In the genomic region with DNA sequence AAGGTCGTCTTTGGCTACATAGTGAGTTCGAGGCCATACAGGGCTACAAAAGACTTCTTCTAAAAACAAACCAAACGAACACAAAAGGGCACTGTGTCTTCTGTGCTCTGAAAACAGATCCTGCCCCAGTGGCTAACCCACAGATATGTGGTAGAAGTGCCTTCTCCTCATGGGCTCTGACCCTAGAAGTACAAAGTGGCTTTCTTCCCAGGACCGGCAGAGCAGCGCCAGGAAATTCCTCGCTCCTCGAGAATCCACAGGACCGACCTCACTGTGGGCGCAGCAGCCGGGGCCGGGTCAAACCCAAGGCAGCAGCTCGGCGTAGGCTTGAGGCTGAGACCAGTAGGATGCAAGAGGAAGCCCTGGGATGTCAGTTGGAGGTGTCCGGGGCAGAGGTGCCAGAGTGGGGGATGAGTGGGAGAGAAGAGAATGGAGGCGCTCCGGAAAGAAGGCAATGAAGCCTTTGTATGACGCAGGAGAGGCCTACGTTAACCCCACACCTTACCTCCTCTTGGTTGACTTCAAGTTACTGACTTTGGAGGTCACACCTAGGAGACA, we compare ENCODE assay signal across 41 mouse cellular contexts. TPM values are rescaled to one million over a fixed set of nuclear protein-coding genes. Genes with fewer than 3 reads are reported as not detected.
DNase-seq lines count a peak whose midpoint lies in the region; ATAC-seq and TF ChIP-seq lines count a peak whose summit lies in the region.
"Had no signal": no experiment of that assay in that cellular context is flagged by ENCODE, and none has a peak within 500 bp of the region (broad histone marks: within the 10 kb centered on the region; RNA-seq: fewer than 3 reads in every experiment).

No protein-coding gene starts in this region.

- no peaks in the 10 kb centered on the region for H3K4me1 ChIP-seq in liver, adult 2 months (ENCODE audit: control insufficient read depth, insufficient read depth, low read length)
- peaks cover 0 to 3% of the 10 kb centered on the region in 2 experiments; a peak in 1 of 4 replicates for H3K4me1 ChIP-seq in ES-E14 (ENCODE audit: control insufficient read depth in 2 of 2, insufficient read depth in 2 of 2, low read length in 2 of 2, poor library complexity in 1 of 2)
- H3K4me1 ChIP-seq in stomach, postnatal 0 days (replicated peaks; ENCODE audit: control insufficient read depth, insufficient read depth), result no peaks in the 10 kb centered on the region
- H3K4me1 ChIP-seq: forebrain, embryonic 15.5 days; midbrain, embryonic 15.5 days; neural tube, embryonic 15.5 days; stomach, embryonic 15.5 days had no signal

- no peak for TF ChIP-seq EP300 in stomach, postnatal 0 days (optimal IDR thresholded peaks at IDR 0.05)

- no peak for TF ChIP-seq POLR2A in liver, adult 2 months (IDR thresholded peaks at IDR 0.05; ENCODE audit: extremely low read depth, insufficient read depth, low read length)

- H3K9ac ChIP-seq in liver, adult 2 months (ENCODE audit: low read depth, low read length), result no peak overlapping the region
- peak overlapping the region; percentile 29; the same call in 1 of the 2 replicates for H3K9ac ChIP-seq in ES-E14 (ENCODE audit: insufficient read depth, low read depth, low read length, poor library complexity, severe bottlenecking)
- no peak overlapping the region for H3K9ac ChIP-seq in stomach, postnatal 0 days (ENCODE audit: low read length)
- H3K9ac ChIP-seq: embryonic facial prominence, embryonic 15.5 days; forebrain, embryonic 15.5 days; hindbrain, embryonic 14.5 days; midbrain, embryonic 15.5 days; neural tube, embryonic 15.5 days; stomach, embryonic 15.5 days had no signal

- WGBS in liver, adult 2 months, result 78% methylated on average over 18 of the region's 18 CpGs
- WGBS in stomach, postnatal 0 days, result 70% methylated on average over 18 of the region's 18 CpGs

- in situ Hi-C loops in ES-E14 (cut with MboI; ENCODE audit: low sequenced_read_pairs in 2 of 2, unreplicated experiment in 2 of 2), result loop anchor here in 1 of 2 experiments (25.0 kb wide), 1 partner anchor 211 kb away; no protein-coding TSS in a partner anchor

- H3K36me3 ChIP-seq in liver, adult 2 months (ENCODE audit: control insufficient read depth, insufficient read depth, low read length), result no peaks in the 10 kb centered on the region
- no peaks in the 10 kb centered on the region for H3K36me3 ChIP-seq in ES-E14 (ENCODE audit: control insufficient read depth, insufficient read depth, low read length, poor library complexity, severe bottlenecking)
- H3K36me3 ChIP-seq in stomach, postnatal 0 days (ENCODE audit: control insufficient read depth, insufficient read depth, low read length), result no peaks in the 10 kb centered on the region
- H3K36me3 ChIP-seq: embryonic facial prominence, embryonic 15.5 days; forebrain, embryonic 10.5 days; forebrain, embryonic 15.5 days; G1E; midbrain, embryonic 15.5 days; neural tube, embryonic 15.5 days; stomach, embryonic 15.5 days had no signal

- H3K9me3 ChIP-seq in ES-E14 (ENCODE audit: control insufficient read depth, insufficient read depth, low read depth, low read length), result no peaks in the 10 kb centered on the region
- no peaks in the 10 kb centered on the region for H3K9me3 ChIP-seq in stomach, postnatal 0 days (ENCODE audit: control insufficient read depth, low read length)
- H3K9me3 ChIP-seq: embryonic facial prominence, embryonic 15.5 days; forebrain, embryonic 10.5 days; forebrain, embryonic 15.5 days; G1E; midbrain, embryonic 15.5 days; neural tube, embryonic 15.5 days; stomach, embryonic 15.5 days had no signal

- H3K27ac ChIP-seq in liver, adult 2 months (replicated peaks; ENCODE audit: insufficient read depth, low read depth, low read length), result peak overlapping the region; percentile 56; the same call in 1 of the 2 replicates
- no peak overlapping the region for H3K27ac ChIP-seq in ES-E14 (ENCODE audit: insufficient read depth, low read depth, low read length, poor library complexity, severe bottlenecking)
- H3K27ac ChIP-seq in stomach, postnatal 0 days (replicated peaks), result peak overlapping the region; percentile 58
- H3K27ac ChIP-seq: embryonic facial prominence, embryonic 15.5 days; forebrain, embryonic 10.5 days; forebrain, embryonic 15.5 days; heart, adult 2 months; hindbrain, embryonic 14.5 days; midbrain, embryonic 15.5 days; neural tube, embryonic 15.5 days; stomach, embryonic 15.5 days had no signal

- H3K79me2 ChIP-seq in liver, adult 2 months (ENCODE audit: control insufficient read depth, insufficient read depth, low read length), result no peaks in the 10 kb centered on the region

- no peak for DNase-seq in liver, adult 2 months (ENCODE audit: extremely low read depth, low read depth, low spot score)
- DNase-seq in liver (no peak), ES-E14 (ENCODE audit: low read depth, low spot score) (no peak)
- DNase-seq in Muller cell, postnatal 12 days (ENCODE audit: inconsistent ontology term), result peak; percentile 39
- DNase-seq in stomach, postnatal 0 days (ENCODE audit: low spot score), result peak; percentile 19
- DNase-seq in gastrocnemius, adult 8-10 months (ENCODE audit: low spot score in 2 of 2), result no peak
- DNase-seq: adrenal gland, postnatal 25 days; cerebellum, adult 18-20 months; cerebellum, postnatal 10 days; gastrocnemius, postnatal 36 days; heart, adult 2 months; heart, postnatal 36 days; kidney, adult 11 months; kidney, postnatal 25 days; lung, adult 18-20 months; lung, postnatal 10 days; retina, postnatal 1 day; right cerebral cortex, postnatal 14 days had no signal

- no peak for TF ChIP-seq CTCF in liver, adult 2 months (IDR thresholded peaks at IDR 0.05; ENCODE audit: low read depth, low read length)
- TF ChIP-seq CTCF in stomach, postnatal 0 days (IDR thresholded peaks at IDR 0.05; ENCODE audit: low read depth), result no peak

- no peaks in the 10 kb centered on the region for H3K27me3 ChIP-seq in liver, adult 2 months (ENCODE audit: control insufficient read depth, insufficient read depth, low read length)
- H3K27me3 ChIP-seq in stomach, postnatal 0 days (ENCODE audit: control insufficient read depth, insufficient read depth, low read length), result no peaks in the 10 kb centered on the region
- H3K27me3 ChIP-seq: embryonic facial prominence, embryonic 15.5 days; forebrain, embryonic 15.5 days; midbrain, embryonic 15.5 days; neural tube, embryonic 15.5 days; stomach, embryonic 15.5 days had no signal

- peak; percentile 61 for ATAC-seq in stomach, postnatal 0 days (ENCODE audit: low FRiP score, low TSS enrichment)
- ATAC-seq: forebrain, embryonic 15.5 days; midbrain, embryonic 15.5 days had no signal

- no peak overlapping the region for H3K4me2 ChIP-seq in stomach, postnatal 0 days (replicated peaks; ENCODE audit: low read depth)
- H3K4me2 ChIP-seq: embryonic facial prominence, embryonic 15.5 days; forebrain, embryonic 15.5 days; hindbrain, embryonic 14.5 days; liver, embryonic 11.5 days; midbrain, embryonic 15.5 days; neural tube, embryonic 15.5 days; stomach, embryonic 15.5 days had no signal

- no peak overlapping the region for H3K4me3 ChIP-seq in liver, adult 2 months (ENCODE audit: insufficient read depth, low read depth, low read length)
- H3K4me3 ChIP-seq in ES-E14 (ENCODE audit: insufficient read depth in 1 of 2, low read depth in 1 of 2, low read length in 2 of 2, poor library complexity in 1 of 2, severe bottlenecking in 1 of 2), result no peak overlapping the region
- H3K4me3 ChIP-seq in stomach, postnatal 0 days (ENCODE audit: low read depth, low read length), result no peak overlapping the region
- H3K4me3 ChIP-seq: embryonic facial prominence, embryonic 15.5 days; forebrain, embryonic 10.5 days; forebrain, embryonic 15.5 days; heart, adult 2 months; midbrain, embryonic 15.5 days; neural tube, embryonic 15.5 days; stomach, embryonic 15.5 days had no signal

TF ChIP-seq in ES-E14, 5 proteins besides CTCF, POLR2A, EP300 and RAD21:
- TF ChIP-seq ZC3H11A (IDR thresholded peaks at IDR 0.05; ENCODE audit: borderline replicate concordance, low read depth, low read length), result no peak
- TF ChIP-seq ZNF384 (IDR thresholded peaks at IDR 0.05; ENCODE audit: low read depth, low read length), result no peak
- TF ChIP-seq CHD2 (IDR thresholded peaks at IDR 0.05; ENCODE audit: low read depth, low read length), result no peak
- no peak for TF ChIP-seq MAFK (IDR thresholded peaks at IDR 0.05; ENCODE audit: insufficient read depth, low read depth, low read length)
- no peak for TF ChIP-seq HCFC1 (IDR thresholded peaks at IDR 0.05; ENCODE audit: borderline replicate concordance, insufficient read depth, low read length)
TF ChIP-seq in ES-E14: peak in this region for 0.

RNA-seq across cellular contexts. Expression of a gene that starts 9.3 kb away (rescaled TPM):
- total RNA-seq in liver, adult 2 months (2014; rRNA removed), result 8.5 and 9.7 TPM in 2 replicates
- polyA plus RNA-seq in liver, adult 2 months (2012; rRNA removed), result 17.0 and 20.9 TPM in 2 replicates
- total RNA-seq in ES-E14 (2012; rRNA removed), result 15.7 and 16.7 TPM in 2 replicates
- 37.8 and 44.8 TPM in 2 replicates for polyA plus RNA-seq in stomach, postnatal 0 days (2015; fragmentation: Nextera tagmentation; extraction: Ambion mirVana)
- 10 to 100 TPM; 10.3 to 14.7 (median 13.5) TPM for total RNA-seq in gastrocnemius, adult 8-10 months (2022)

RNA-seq across cellular contexts. Expression of a gene that starts 46.7 kb away (rescaled TPM):
- 284 and 345 TPM in 2 replicates for total RNA-seq in liver, adult 2 months (2014; rRNA removed)
- 211 and 254 TPM in 2 replicates for polyA plus RNA-seq in liver, adult 2 months (2012; rRNA removed)
- 125 and 153 TPM in 2 replicates for total RNA-seq in ES-E14 (2012; rRNA removed)
- 174 and 177 TPM in 2 replicates for polyA plus RNA-seq in stomach, postnatal 0 days (2015; fragmentation: Nextera tagmentation; extraction: Ambion mirVana)
- total RNA-seq in gastrocnemius, adult 8-10 months (2022), result 10 to 100 TPM; 32.8 to 36.4 (median 35.9) TPM

RNA-seq across cellular contexts. Expression of a gene that starts 50.2 kb away (rescaled TPM):
- 3.7 and 8.2 TPM in 2 replicates for total RNA-seq in liver, adult 2 months (2014; rRNA removed)
- 1.8 and 5.3 TPM in 2 replicates for polyA plus RNA-seq in liver, adult 2 months (2012; rRNA removed)
- not detected in 2 replicates for total RNA-seq in ES-E14 (2012; rRNA removed)
- 1.7 and 2.8 TPM in 2 replicates for polyA plus RNA-seq in stomach, postnatal 0 days (2015; fragmentation: Nextera tagmentation; extraction: Ambion mirVana)
- total RNA-seq in gastrocnemius, adult 8-10 months (2022), result 1 to 10 TPM in 2 of 4 experiments, under 1 TPM in 1, not detected in 1; 0.44 to 2.6 (median 1.2) TPM
- total RNA-seq: CH12.LX; common myeloid progenitor, adult 5-6 weeks; G1E; layer of hippocampus, postnatal 10 days; left cerebral cortex, postnatal 14 days had no signal
- polyA plus RNA-seq: C2C12, G1E had no signal

RNA-seq across cellular contexts. Expression of a gene that starts 59.7 kb away (rescaled TPM):
- not detected in 2 replicates for total RNA-seq in liver, adult 2 months (2014; rRNA removed)
- polyA plus RNA-seq in liver, adult 2 months (2012; rRNA removed), result not detected in 2 replicates
- not detected in 2 replicates for total RNA-seq in ES-E14 (2012; rRNA removed)
- polyA plus RNA-seq in stomach, postnatal 0 days (2015; fragmentation: Nextera tagmentation; extraction: Ambion mirVana), result not detected in 2 replicates
- total RNA-seq in gastrocnemius, adult 8-10 months (2022), result not detected
- total RNA-seq: adrenal gland, postnatal 25 days; CH12.LX; common myeloid progenitor, adult 5-6 weeks; G1E; gastrocnemius, adult 18-20 months; gastrocnemius, postnatal 36 days; heart, adult 2 months; heart, postnatal 36 days; layer of hippocampus, adult 18-20 months; layer of hippocampus, postnatal 10 days; left cerebral cortex, adult 18-20 months; left cerebral cortex, postnatal 14 days had no signal
- polyA plus RNA-seq: C2C12; embryonic facial prominence, embryonic 15.5 days; forebrain, embryonic 10.5 days; forebrain, embryonic 15.5 days; frontal cortex, adult 2 months; G1E; heart, adult 2 months; heart, embryonic 14.5 days; hindbrain, embryonic 14.5 days; kidney, embryonic 14.5 days; limb, embryonic 11.5 days; liver, embryonic 11.5 days; midbrain, embryonic 15.5 days; neural tube, embryonic 15.5 days; small intestine, adult 2 months; stomach, embryonic 15.5 days; thymus, postnatal 0 days had no signal

Comparison
In these comparisons a context has a peak if more than half of its experiments do, and no peak if none do; other contexts are left out.
1. DNase-seq: peak in Muller cell, postnatal 12 days (single experiment) and stomach, postnatal 0 days (single experiment); none in liver, adult 2 months (single experiment), liver (single experiment), ES-E14 (single experiment) and gastrocnemius, adult 8-10 months (0 of 2).